Mouse (Mus musculus) hindbrain, embryonic 13.5 days (tissue): ENCODE data around the gene Cdk17. TPM values are rescaled to one million over a fixed set of nuclear protein-coding genes. Genes with fewer than 3 reads are reported as not detected.

Experiments used
- ATAC-seq: fragments of 200-750 bp; cut with Nextera tagmentation; 2 replicates; pipeline ENCODE4 v1.8.0; 2017; ENCODE audit warnings: moderate TSS enrichment; ENCODE audit not compliant: low FRiP score
- H3K27ac ChIP-seq: fragments of 300-500 bp; sonication (generic); 2 replicates; pipeline ENCODE4 v1.5.1; 2015; ENCODE audit warnings: inconsistent platforms, mild to moderate bottlenecking, moderate library complexity
- H3K27me3 ChIP-seq: fragments of 300-500 bp; sonication (generic); 2 replicates; pipeline ENCODE4 v1.6.1; 2015; ENCODE audit warnings: mild to moderate bottlenecking, inconsistent platforms
- H3K36me3 ChIP-seq: fragments of 300-500 bp; sonication (generic); 2 replicates; pipeline ENCODE4 v1.6.1; 2015; ENCODE audit warnings: mild to moderate bottlenecking, inconsistent platforms
- H3K4me1 ChIP-seq: fragments of 300-500 bp; sonication (generic); replicated peaks from 2 replicates; pipeline ENCODE4 v1.6.1; 2015; ENCODE audit warnings: inconsistent platforms
- H3K4me2 ChIP-seq: fragments of 300-500 bp; sonication (generic); 2 replicates; pipeline ENCODE4 v1.6.1; 2015; ENCODE audit warnings: inconsistent platforms, mild to moderate bottlenecking, moderate library complexity
- H3K4me3 ChIP-seq: fragments of 300-500 bp; sonication (generic); 2 replicates; pipeline ENCODE4 v1.5.1; 2015; ENCODE audit warnings: mild to moderate bottlenecking, inconsistent platforms
- H3K9ac ChIP-seq: fragments of 300-500 bp; sonication (generic); 2 replicates; pipeline ENCODE4 v1.6.1; 2015; ENCODE audit warnings: mild to moderate bottlenecking, inconsistent platforms
- H3K9me3 ChIP-seq: fragments of 300-500 bp; sonication (generic); 2 replicates; pipeline ENCODE4 v1.6.1; 2016; ENCODE audit warnings: inconsistent platforms
- WGBS: fragments of 180-500 bp; shearing (Covaris S2); methylation state at CpG from one replicate; pipeline ENCODE4 v1.1.7; 2015; 5-methylcytosine and 5-hydroxymethylcytosine counted together
- polyA plus RNA-seq: library from polyadenylated mRNA; unstranded; fragments of >200 nt; fragmentation: Nextera tagmentation; extraction: Ambion mirVana; gene quantifications from 2 replicates; pipeline ENCODE4 v1.2.1, GENCODE M21; 2015

Cdk17 gene
- polyA plus RNA-seq, 1 experiment from 2014 or later = 47.8 TPM

- Histone ChIP-seq H3K9me3 (no peaks in the 10 kb centered on the region), H3K4me2 (peak overlapping the region; percentile 47), H3K27ac (peak overlapping the region; percentile 81), H3K4me3 (peak overlapping the region; percentile 16), H3K9ac (peak overlapping the region; percentile 55), H3K4me1 (peaks cover 45% of the 10 kb centered on the region), H3K36me3 (no peaks in the 10 kb centered on the region), H3K27me3 (no peaks in the 10 kb centered on the region)
- WGBS = 34% methylated on average over 16 of the region's 16 CpGs
- ATAC-seq = peak; percentile 38; the same call in 1 of the 2 replicates
Measured at GRCm38 (mm10) chr10:93261132-93261980, 100.7 kb downstream of the Cdk17 start.

DNA sequence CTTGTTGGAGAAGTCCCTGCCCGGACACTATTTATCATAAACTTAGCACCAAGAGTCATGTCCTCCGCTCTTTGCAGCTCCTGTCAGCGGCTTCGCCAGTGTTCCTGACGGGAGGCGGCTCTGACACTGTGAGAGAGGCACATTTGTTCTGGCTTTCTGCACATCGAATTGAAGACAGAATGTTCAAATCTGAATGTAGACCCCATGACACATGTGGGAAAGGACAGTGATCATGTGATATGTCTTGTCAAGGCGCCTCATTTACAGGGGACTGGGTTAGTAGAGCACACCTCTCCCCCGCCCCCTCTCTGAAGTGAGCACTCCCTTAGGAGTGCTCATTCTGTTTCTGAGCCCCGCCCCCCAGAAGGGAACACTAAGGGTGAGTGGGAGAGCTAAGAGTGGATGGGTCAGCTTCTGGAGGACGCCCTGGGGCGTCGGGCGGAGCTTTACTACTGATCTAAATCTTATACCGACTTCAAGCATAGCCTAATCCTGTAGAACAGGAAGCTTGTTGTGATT is 101.4 kb downstream of the Cdk17 start:
- 15% methylated on average over 15 of the region's 15 CpGs for WGBS
- H3K36me3 ChIP-seq = no peaks in the 10 kb centered on the region
- no peaks in the 10 kb centered on the region for H3K9me3 ChIP-seq
- peak overlapping the region; percentile 47 for H3K4me2 ChIP-seq
- peak overlapping the region; percentile 16 for H3K4me3 ChIP-seq
- peaks cover 41% of the 10 kb centered on the region for H3K4me1 ChIP-seq
- peak; percentile 62 for ATAC-seq
- H3K9ac ChIP-seq = peak overlapping the region; percentile 55
- H3K27me3 ChIP-seq = no peaks in the 10 kb centered on the region
- peak overlapping the region; percentile 81 for H3K27ac ChIP-seq

GRCm38 (mm10) chr10:93263431-93263830 is 102.8 kb downstream of the Cdk17 start:
- H3K4me1 ChIP-seq = peaks cover 40% of the 10 kb centered on the region
- H3K4me3 ChIP-seq = no peak overlapping the region
- no peak overlapping the region for H3K9ac ChIP-seq
- peak; percentile 49 for ATAC-seq
- 40% methylated on average over 8 of the region's 8 CpGs for whole genome bisulfite sequencing
- H3K36me3 ChIP-seq = no peaks in the 10 kb centered on the region
- H3K9me3 ChIP-seq = no peaks in the 10 kb centered on the region
- no peak overlapping the region for H3K4me2 ChIP-seq
- H3K27me3 ChIP-seq = no peaks in the 10 kb centered on the region
- peak overlapping the region; percentile 63 for H3K27ac ChIP-seq

DNA sequence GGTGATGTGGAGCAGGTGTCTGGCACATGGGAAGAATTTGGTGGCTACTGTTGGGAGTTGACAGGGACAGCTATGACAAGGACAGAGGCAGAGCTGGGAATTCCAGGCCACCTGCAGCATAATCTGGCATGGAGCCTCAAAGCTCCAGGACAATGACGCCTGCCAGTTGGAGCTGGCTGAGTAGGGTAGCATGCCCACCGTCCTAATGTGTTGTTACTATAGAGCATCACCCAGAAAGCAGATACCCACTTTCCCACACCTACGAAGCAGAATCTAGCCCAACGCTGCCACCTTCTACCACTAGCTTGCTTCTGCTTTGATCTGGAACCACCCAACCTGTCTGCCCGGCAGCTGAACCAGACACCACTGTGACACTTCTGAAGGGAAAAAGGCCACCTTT is 103.3 kb downstream of the Cdk17 start:
- Histone ChIP-seq H3K27me3 (no peaks in the 10 kb centered on the region), H3K4me2 (no peak overlapping the region), H3K27ac (peak overlapping the region; percentile 63), H3K4me3 (no peak overlapping the region), H3K4me1 (peaks cover 40% of the 10 kb centered on the region), H3K9ac (no peak overlapping the region), H3K36me3 (no peaks in the 10 kb centered on the region), H3K9me3 (no peaks in the 10 kb centered on the region)
- 75% methylated on average over 5 of the region's 5 CpGs for WGBS
- ATAC-seq = no peak

DNA sequence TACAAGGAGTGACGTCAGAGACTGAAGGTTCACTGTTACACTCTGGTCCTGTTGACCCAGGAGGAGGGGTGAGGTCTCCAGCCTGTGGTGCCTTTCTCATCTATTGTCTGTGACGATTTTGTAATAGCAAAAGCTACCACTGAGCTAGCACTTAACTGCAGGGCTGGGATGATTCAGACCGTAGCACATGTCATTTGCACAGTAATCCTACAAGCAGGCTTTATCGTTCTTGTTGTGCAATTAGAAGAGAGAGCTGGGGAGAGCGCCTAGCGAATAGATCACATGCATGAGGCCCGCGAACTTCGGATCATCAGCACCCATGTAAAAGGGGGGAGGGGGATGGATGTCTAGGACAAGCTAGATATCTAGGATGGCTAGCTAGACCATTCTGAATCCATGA is 105.2 kb downstream of the Cdk17 start:
- no peak overlapping the region for H3K4me2 ChIP-seq
- H3K27me3 ChIP-seq = no peaks in the 10 kb centered on the region
- no peak overlapping the region for H3K4me3 ChIP-seq
- no peaks in the 10 kb centered on the region for H3K9me3 ChIP-seq
- peaks cover 47% of the 10 kb centered on the region for H3K4me1 ChIP-seq
- no peak overlapping the region for H3K9ac ChIP-seq
- no peaks in the 10 kb centered on the region for H3K36me3 ChIP-seq
- WGBS = 76% methylated on average over 9 of the region's 9 CpGs
- ATAC-seq = no peak
- no peak overlapping the region for H3K27ac ChIP-seq

- 95% methylated on average over 7 of the region's 7 CpGs for WGBS
- H3K4me3 ChIP-seq = no peak overlapping the region
- H3K36me3 ChIP-seq = no peaks in the 10 kb centered on the region
- no peak overlapping the region for H3K4me2 ChIP-seq
- no peaks in the 10 kb centered on the region for H3K9me3 ChIP-seq
- ATAC-seq = no peak
- H3K4me1 ChIP-seq = peaks cover 40% of the 10 kb centered on the region
- H3K27ac ChIP-seq = no peak overlapping the region
- no peak overlapping the region for H3K9ac ChIP-seq
- no peaks in the 10 kb centered on the region for H3K27me3 ChIP-seq
Measured at GRCm38 (mm10) chr10:93266521-93266920, 105.8 kb downstream of the Cdk17 start.

DNA sequence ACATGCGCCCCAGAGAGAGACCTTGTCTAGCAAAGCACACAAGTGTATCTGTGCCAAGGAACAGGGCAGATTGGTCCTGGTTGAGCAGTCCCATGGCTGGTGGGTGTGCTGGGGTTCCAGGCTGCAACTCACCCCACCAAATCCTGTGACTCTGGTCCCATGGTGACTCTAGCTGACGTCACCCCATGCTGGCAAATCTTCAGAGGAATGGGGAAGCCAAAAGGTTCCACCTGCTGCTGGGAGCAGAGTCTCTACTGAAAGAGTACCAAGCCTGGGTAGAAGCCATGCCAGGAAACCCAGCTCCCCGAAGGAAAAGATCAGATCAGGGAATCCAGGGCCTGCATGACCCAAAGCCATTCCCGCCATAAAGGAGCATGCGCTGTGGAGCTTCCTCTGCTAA is 106.8 kb downstream of the Cdk17 start:
- H3K9me3 ChIP-seq = no peaks in the 10 kb centered on the region
- no peak overlapping the region for H3K4me3 ChIP-seq
- H3K36me3 ChIP-seq = no peaks in the 10 kb centered on the region
- peaks cover 31% of the 10 kb centered on the region for H3K4me1 ChIP-seq
- H3K4me2 ChIP-seq = no peak overlapping the region
- no peak for ATAC-seq
- no peak overlapping the region for H3K27ac ChIP-seq
- H3K9ac ChIP-seq = no peak overlapping the region
- no peaks in the 10 kb centered on the region for H3K27me3 ChIP-seq
- WGBS = 93% methylated on average over 5 of the region's 5 CpGs

DNA sequence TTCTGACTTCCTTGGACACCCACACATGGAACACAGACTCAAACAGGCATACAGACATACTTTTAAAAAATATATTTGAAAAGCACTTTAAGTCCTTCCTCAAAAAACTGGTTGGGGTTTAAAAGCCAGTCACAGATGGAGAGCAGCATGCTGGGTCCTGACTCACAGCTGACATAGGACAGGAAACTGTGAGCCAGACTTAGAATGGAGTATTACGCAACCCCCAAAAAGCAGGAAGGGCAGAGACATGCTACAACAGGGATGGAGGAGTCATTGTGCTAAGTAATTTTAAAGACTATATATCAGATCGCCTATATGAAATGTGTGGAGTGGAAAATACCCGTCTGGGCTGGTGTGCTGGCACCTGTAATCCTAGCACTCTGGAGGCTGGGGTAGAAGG is 107.7 kb downstream of the Cdk17 start:
- H3K4me2 ChIP-seq = no peak overlapping the region
- no peak overlapping the region for H3K27ac ChIP-seq
- ATAC-seq = no peak
- H3K4me1 ChIP-seq = peaks cover 30% of the 10 kb centered on the region
- H3K9me3 ChIP-seq = no peaks in the 10 kb centered on the region
- H3K27me3 ChIP-seq = no peaks in the 10 kb centered on the region
- no peak overlapping the region for H3K9ac ChIP-seq
- no peaks in the 10 kb centered on the region for H3K36me3 ChIP-seq
- WGBS = 92% methylated on average over 3 of the region's 3 CpGs
- no peak overlapping the region for H3K4me3 ChIP-seq

DNA sequence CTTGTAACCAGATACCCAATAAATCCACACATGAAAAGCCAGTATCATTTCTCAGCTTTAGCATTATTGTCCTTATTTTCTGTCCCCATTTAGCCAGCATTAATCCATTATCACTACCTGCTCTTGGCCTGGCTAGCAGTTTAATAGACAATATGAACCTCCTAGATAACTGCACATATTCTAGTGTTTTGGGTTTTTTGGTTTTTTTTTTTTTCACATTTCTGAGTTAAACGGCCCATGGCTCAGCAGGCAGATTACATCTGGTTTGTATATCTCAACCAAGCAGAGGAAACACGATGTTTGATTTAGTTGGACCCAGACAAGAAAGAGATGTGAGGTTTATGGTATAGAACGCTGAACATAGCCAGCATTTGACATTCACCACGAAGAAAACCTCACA is 109.1 kb downstream of the Cdk17 start:
- no peaks in the 10 kb centered on the region for H3K9me3 ChIP-seq
- no peak overlapping the region for H3K4me2 ChIP-seq
- H3K4me1 ChIP-seq = peaks cover 31% of the 10 kb centered on the region
- 75% methylated on average over 4 of the region's 4 CpGs for WGBS
- ATAC-seq = no peak
- peak overlapping the region; percentile 55 for H3K27ac ChIP-seq
- 0 out of 2 replicates have a peak overlapping the region, but pooled peaks have one; percentile 43 for H3K9ac ChIP-seq
- H3K27me3 ChIP-seq = no peaks in the 10 kb centered on the region
- H3K36me3 ChIP-seq = no peaks in the 10 kb centered on the region
- no peak overlapping the region for H3K4me3 ChIP-seq

- no peak overlapping the region for H3K27ac ChIP-seq
- H3K4me3 ChIP-seq = no peak overlapping the region
- no peaks in the 10 kb centered on the region for H3K9me3 ChIP-seq
- no peak overlapping the region for H3K4me2 ChIP-seq
- H3K4me1 ChIP-seq = peaks cover 43% of the 10 kb centered on the region
- no peaks in the 10 kb centered on the region for H3K27me3 ChIP-seq
- H3K9ac ChIP-seq = no peak overlapping the region
- no peak for ATAC-seq
- H3K36me3 ChIP-seq = no peaks in the 10 kb centered on the region
- 91% methylated on average over 6 of the region's 6 CpGs for WGBS
Measured at GRCm38 (mm10) chr10:93270889-93271460, 110.3 kb downstream of the Cdk17 start.

- no peak overlapping the region for H3K4me2 ChIP-seq
- H3K4me1 ChIP-seq = peaks cover 51% of the 10 kb centered on the region
- H3K27ac ChIP-seq = no peak overlapping the region
- 86% methylated on average over 7 of the region's 7 CpGs for WGBS
- no peaks in the 10 kb centered on the region for H3K27me3 ChIP-seq
- no peak for ATAC-seq
- H3K9me3 ChIP-seq = no peaks in the 10 kb centered on the region
- H3K9ac ChIP-seq = no peak overlapping the region
- no peaks in the 10 kb centered on the region for H3K36me3 ChIP-seq
- no peak overlapping the region for H3K4me3 ChIP-seq
Measured at GRCm38 (mm10) chr10:93271831-93272230, 111.2 kb downstream of the Cdk17 start.

GRCm38 (mm10) chr10:93272986-93273982 is 112.6 kb downstream of the Cdk17 start:
- no peaks in the 10 kb centered on the region for H3K9me3 ChIP-seq
- no peaks in the 10 kb centered on the region for H3K36me3 ChIP-seq
- WGBS = 73% methylated on average over 14 of the region's 14 CpGs
- H3K4me1 ChIP-seq = peaks cover 58% of the 10 kb centered on the region
- no peak overlapping the region for H3K27ac ChIP-seq
- no peak overlapping the region for H3K4me3 ChIP-seq
- no peak overlapping the region for H3K4me2 ChIP-seq
- no peaks in the 10 kb centered on the region for H3K27me3 ChIP-seq
- no peak for ATAC-seq
- H3K9ac ChIP-seq = 0 out of 2 replicates have a peak overlapping the region, but pooled peaks have one; percentile 9
